Mouse (Mus musculus) cerebellum, adult 2 months (tissue): ENCODE measurements around the gene Elmo1.

Experiments used
- CTCF ChIP-seq: fragments of 200-500 bp; IDR thresholded peaks from 2 replicates; pipeline ENCODE4 v1.5.1; 2011; ENCODE audit warnings: low read depth, mild to moderate bottlenecking, control low read depth, low read length, moderate library complexity, borderline replicate concordance; ENCODE audit not compliant: insufficient read depth
- POLR2A ChIP-seq: fragments of 200-500 bp; IDR thresholded peaks from 2 replicates; pipeline ENCODE4 v1.6.1; 2011; ENCODE audit warnings: low read length, control low read depth, borderline replicate concordance; ENCODE audit not compliant: insufficient read depth

DNA sequence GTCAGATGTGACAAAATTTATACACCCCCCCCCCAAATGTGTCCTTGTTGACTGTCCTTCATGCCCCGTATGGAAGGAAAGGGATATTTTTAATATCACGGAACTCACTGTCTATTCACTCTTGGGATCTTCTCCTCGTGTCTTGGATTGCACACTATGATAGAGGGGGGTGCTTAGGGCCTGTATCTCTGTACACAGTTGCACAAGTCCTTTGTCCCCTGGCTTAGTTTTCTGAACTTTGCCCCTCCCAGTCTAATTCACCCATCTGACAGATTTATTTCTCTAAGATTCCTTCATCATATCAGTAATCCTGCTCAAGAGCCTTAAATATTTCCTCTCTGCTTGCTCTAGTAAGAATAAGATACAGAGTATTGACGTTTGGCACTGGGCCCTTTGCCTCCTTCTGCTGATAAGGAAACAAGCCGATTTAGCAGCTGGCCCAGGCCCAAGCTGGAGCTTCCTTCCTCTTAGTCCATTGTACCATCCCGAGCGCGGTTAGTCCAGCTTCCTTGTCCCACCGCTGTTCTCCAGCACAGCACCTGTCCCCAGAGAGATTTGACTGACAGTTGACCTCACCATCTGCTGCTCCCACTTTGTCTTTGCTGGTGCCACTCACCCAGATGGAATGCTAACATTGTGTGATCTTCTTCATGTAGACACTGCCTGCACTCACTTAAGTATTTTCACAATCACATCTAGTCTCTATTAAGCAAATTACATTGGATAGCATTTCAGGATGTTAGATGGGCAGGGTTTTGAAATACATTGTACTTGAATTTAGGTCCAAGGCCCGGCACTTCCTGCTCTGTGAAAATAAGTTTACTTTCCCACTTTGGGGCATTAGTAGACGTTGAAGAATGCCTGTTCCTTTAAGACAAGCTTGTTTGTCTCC, 141.7 kb downstream of the Elmo1 start:
- no peak for TF ChIP-seq CTCF
- TF ChIP-seq POLR2A: no peak
